Mouse (Mus musculus) midbrain, embryonic 15.5 days (tissue): ENCODE measurements around the gene Cacna1i. TPM values are rescaled to one million over a fixed set of nuclear protein-coding genes. Genes with fewer than 3 reads are reported as not detected.

Experiments used
- ATAC-seq: fragments of 200-750 bp; cut with Nextera tagmentation; replicated peaks from 2 replicates; pipeline ENCODE4 v1.8.0; 2017; ENCODE audit warnings: moderate TSS enrichment
- H3K27ac ChIP-seq: fragments of 300-500 bp; sonication (generic); 2 replicates; pipeline ENCODE4 v1.5.1; 2015; ENCODE audit warnings: mild to moderate bottlenecking, inconsistent platforms
- H3K27me3 ChIP-seq: fragments of 300-500 bp; sonication (generic); replicated peaks from 2 replicates; pipeline ENCODE4 v1.6.1; 2015; ENCODE audit warnings: inconsistent platforms
- H3K36me3 ChIP-seq: fragments of 300-500 bp; sonication (generic); replicated peaks from 2 replicates; pipeline ENCODE4 v1.6.1; 2015; ENCODE audit warnings: inconsistent platforms
- H3K4me1 ChIP-seq: fragments of 300-500 bp; sonication (generic); 2 replicates; pipeline ENCODE4 v1.6.1; 2015; ENCODE audit warnings: inconsistent platforms
- H3K4me2 ChIP-seq: fragments of 300-500 bp; sonication (generic); 2 replicates; pipeline ENCODE4 v1.6.1; 2015; ENCODE audit warnings: inconsistent platforms, mild to moderate bottlenecking, moderate library complexity
- H3K4me3 ChIP-seq: fragments of 300-500 bp; sonication (generic); 2 replicates; pipeline ENCODE4 v1.5.1; 2015; ENCODE audit warnings: mild to moderate bottlenecking, inconsistent platforms
- H3K9ac ChIP-seq: fragments of 300-500 bp; sonication (generic); 2 replicates; pipeline ENCODE4 v1.6.1; 2015; ENCODE audit warnings: mild to moderate bottlenecking, inconsistent platforms
- H3K9me3 ChIP-seq: fragments of 300-500 bp; sonication (generic); 2 replicates; pipeline ENCODE4 v1.6.1; 2016; ENCODE audit warnings: inconsistent platforms
- WGBS: fragments of 180-500 bp; shearing (Covaris S2); methylation state at CpG from one replicate; pipeline ENCODE4 v1.1.7; 2015; ENCODE audit warnings: mixed read lengths; 5-methylcytosine and 5-hydroxymethylcytosine counted together
- polyA plus RNA-seq: library from polyadenylated mRNA; unstranded; fragments of >200 nt; fragmentation: Nextera tagmentation; extraction: Ambion mirVana; gene quantifications from 2 replicates; pipeline ENCODE4 v1.2.1, GENCODE M21; 2015

Cacna1i gene
- polyA plus RNA-seq, 1 experiment from 2014 or later, result 1.8 TPM

- WGBS, result 14% methylated on average over 11 of the region's 11 CpGs
- ATAC-seq, result 0 out of 2 replicates have a peak, but pooled peaks have one; percentile 37
- H3K9ac ChIP-seq, result no peak overlapping the region
Measured at GRCm38 (mm10) chr15:80318543-80319255, 31.7 kb downstream of the Cacna1i start.

GRCm38 (mm10) chr15:80319315-80319714 is 32.3 kb downstream of the Cacna1i start:
- H3K9ac ChIP-seq, result no peak overlapping the region
- no peaks in the 10 kb centered on the region for H3K36me3 ChIP-seq
- H3K27me3 ChIP-seq, result no peaks in the 10 kb centered on the region
- H3K4me3 ChIP-seq, result no peak overlapping the region
- ATAC-seq, result no peak
- no peaks in the 10 kb centered on the region for H3K9me3 ChIP-seq
- H3K27ac ChIP-seq, result no peak overlapping the region
- WGBS, result 65% methylated on average over 2 of the region's 2 CpGs
- H3K4me1 ChIP-seq, result peaks cover 28% of the 10 kb centered on the region
- no peak overlapping the region for H3K4me2 ChIP-seq

More at GRCm38 (mm10) chr15:80318543-80319255, 31.7 kb downstream of the Cacna1i start:
- Histone ChIP-seq H3K27ac (no peak overlapping the region), H3K4me2 (no peak overlapping the region), H3K36me3 (no peaks in the 10 kb centered on the region), H3K4me1 (peaks cover 28% of the 10 kb centered on the region), H3K4me3 (no peak overlapping the region), H3K9me3 (no peaks in the 10 kb centered on the region), H3K27me3 (no peaks in the 10 kb centered on the region)

GRCm38 (mm10) chr15:80319921-80320320 is 32.9 kb downstream of the Cacna1i start:
- Histone ChIP-seq H3K9me3 (no peaks in the 10 kb centered on the region), H3K4me2 (no peak overlapping the region), H3K27ac (no peak overlapping the region), H3K36me3 (no peaks in the 10 kb centered on the region), H3K4me1 (peaks cover 24% of the 10 kb centered on the region), H3K4me3 (no peak overlapping the region), H3K27me3 (no peaks in the 10 kb centered on the region), H3K9ac (no peak overlapping the region)
- ATAC-seq, result no peak
- 88% methylated on average over 6 of the region's 6 CpGs for WGBS

GRCm38 (mm10) chr15:80325207-80325606 is 38.2 kb downstream of the Cacna1i start:
- Histone ChIP-seq H3K9ac (no peak overlapping the region), H3K27ac (no peak overlapping the region), H3K4me3 (no peak overlapping the region), H3K36me3 (no peaks in the 10 kb centered on the region), H3K27me3 (no peaks in the 10 kb centered on the region), H3K4me1 (peaks cover 9% of the 10 kb centered on the region), H3K4me2 (no peak overlapping the region), H3K9me3 (no peaks in the 10 kb centered on the region)
- WGBS, result 69% methylated on average over 2 of the region's 2 CpGs
- ATAC-seq, result no peak

GRCm38 (mm10) chr15:80325756-80326155 is 38.7 kb downstream of the Cacna1i start:
- H3K4me2 ChIP-seq, result no peak overlapping the region
- no peak for ATAC-seq
- no peak overlapping the region for H3K27ac ChIP-seq
- no peak overlapping the region for H3K4me3 ChIP-seq
- 81% methylated on average over 9 of the region's 9 CpGs for WGBS
- H3K36me3 ChIP-seq, result no peaks in the 10 kb centered on the region
- no peaks in the 10 kb centered on the region for H3K27me3 ChIP-seq
- H3K9ac ChIP-seq, result no peak overlapping the region
- no peaks in the 10 kb centered on the region for H3K9me3 ChIP-seq
- peaks cover 9% of the 10 kb centered on the region for H3K4me1 ChIP-seq

- Histone ChIP-seq H3K4me1 (peaks cover 9% of the 10 kb centered on the region), H3K36me3 (no peaks in the 10 kb centered on the region), H3K9ac (no peak overlapping the region), H3K27me3 (no peaks in the 10 kb centered on the region), H3K27ac (no peak overlapping the region), H3K4me3 (no peak overlapping the region), H3K9me3 (no peaks in the 10 kb centered on the region), H3K4me2 (no peak overlapping the region)
- 94% methylated on average over 4 of the region's 4 CpGs for WGBS
- ATAC-seq, result no peak
Measured at GRCm38 (mm10) chr15:80326947-80327346, 39.9 kb downstream of the Cacna1i start.

GRCm38 (mm10) chr15:80327743-80328540 is 40.9 kb downstream of the Cacna1i start:
- WGBS, result 84% methylated on average over 13 of the region's 13 CpGs
- Histone ChIP-seq H3K4me3 (no peak overlapping the region), H3K27me3 (no peaks in the 10 kb centered on the region), H3K9ac (no peak overlapping the region), H3K9me3 (no peaks in the 10 kb centered on the region), H3K4me2 (no peak overlapping the region), H3K36me3 (no peaks in the 10 kb centered on the region), H3K27ac (no peak overlapping the region), H3K4me1 (peaks cover 9% of the 10 kb centered on the region)
- no peak for ATAC-seq

- H3K4me1 ChIP-seq, result 0 out of 2 replicates have a peak, but pooled peaks cover 6% of the 10 kb centered on the region
- H3K4me2 ChIP-seq, result no peak overlapping the region
- H3K9me3 ChIP-seq, result no peaks in the 10 kb centered on the region
- ATAC-seq, result no peak
- H3K4me3 ChIP-seq, result no peak overlapping the region
- WGBS, result 67% methylated on average over 3 of the region's 3 CpGs
- H3K27ac ChIP-seq, result no peak overlapping the region
- H3K27me3 ChIP-seq, result no peaks in the 10 kb centered on the region
- H3K36me3 ChIP-seq, result no peaks in the 10 kb centered on the region
- no peak overlapping the region for H3K9ac ChIP-seq
Measured at GRCm38 (mm10) chr15:80330276-80330675, 43.2 kb downstream of the Cacna1i start.

- H3K27ac ChIP-seq, result no peak overlapping the region
- no peak overlapping the region for H3K4me2 ChIP-seq
- no peaks in the 10 kb centered on the region for H3K9me3 ChIP-seq
- no peak overlapping the region for H3K4me3 ChIP-seq
- no peaks in the 10 kb centered on the region for H3K36me3 ChIP-seq
- no peak for ATAC-seq
- H3K27me3 ChIP-seq, result no peaks in the 10 kb centered on the region
- 0 out of 2 replicates have a peak, but pooled peaks cover 3% of the 10 kb centered on the region for H3K4me1 ChIP-seq
- 88% methylated on average over 10 of the region's 10 CpGs for WGBS
- no peak overlapping the region for H3K9ac ChIP-seq
Measured at GRCm38 (mm10) chr15:80334766-80335165, 47.7 kb downstream of the Cacna1i start.

- no peaks in the 10 kb centered on the region for H3K4me1 ChIP-seq
- H3K4me3 ChIP-seq, result no peak overlapping the region
- H3K4me2 ChIP-seq, result no peak overlapping the region
- H3K9ac ChIP-seq, result no peak overlapping the region
- no peaks in the 10 kb centered on the region for H3K36me3 ChIP-seq
- 82% methylated on average over 7 of the region's 7 CpGs for WGBS
- H3K27me3 ChIP-seq, result no peaks in the 10 kb centered on the region
- no peak overlapping the region for H3K27ac ChIP-seq
- ATAC-seq, result no peak
- H3K9me3 ChIP-seq, result no peaks in the 10 kb centered on the region
Measured at GRCm38 (mm10) chr15:80335196-80335595, 48.2 kb downstream of the Cacna1i start.

GRCm38 (mm10) chr15:80340348-80340747 is 53.3 kb downstream of the Cacna1i start:
- H3K27me3 ChIP-seq, result no peaks in the 10 kb centered on the region
- ATAC-seq, result no peak
- H3K9ac ChIP-seq, result no peak overlapping the region
- no peak overlapping the region for H3K4me3 ChIP-seq
- no peak overlapping the region for H3K27ac ChIP-seq
- WGBS, result 81% methylated on average over 2 of the region's 2 CpGs
- no peaks in the 10 kb centered on the region for H3K4me1 ChIP-seq
- H3K9me3 ChIP-seq, result no peaks in the 10 kb centered on the region
- H3K4me2 ChIP-seq, result no peak overlapping the region
- no peaks in the 10 kb centered on the region for H3K36me3 ChIP-seq

- no peak for ATAC-seq
- Histone ChIP-seq H3K27me3 (no peaks in the 10 kb centered on the region), H3K9me3 (no peaks in the 10 kb centered on the region), H3K36me3 (no peaks in the 10 kb centered on the region), H3K4me2 (no peak overlapping the region), H3K4me1 (no peaks in the 10 kb centered on the region), H3K4me3 (no peak overlapping the region), H3K27ac (no peak overlapping the region), H3K9ac (no peak overlapping the region)
- 87% methylated on average over 4 of the region's 4 CpGs for WGBS
Measured at GRCm38 (mm10) chr15:80342394-80342793, 55.4 kb downstream of the Cacna1i start.
